Mouse (Mus musculus): ENCODE measurements around the gene Gm20671.
"Not testable (repeated sequence)": the region's sequence is repeated elsewhere in the genome, so short reads cannot be mapped to it uniquely, and the experiment has no call there.

The Gm20671 gene

DNA sequence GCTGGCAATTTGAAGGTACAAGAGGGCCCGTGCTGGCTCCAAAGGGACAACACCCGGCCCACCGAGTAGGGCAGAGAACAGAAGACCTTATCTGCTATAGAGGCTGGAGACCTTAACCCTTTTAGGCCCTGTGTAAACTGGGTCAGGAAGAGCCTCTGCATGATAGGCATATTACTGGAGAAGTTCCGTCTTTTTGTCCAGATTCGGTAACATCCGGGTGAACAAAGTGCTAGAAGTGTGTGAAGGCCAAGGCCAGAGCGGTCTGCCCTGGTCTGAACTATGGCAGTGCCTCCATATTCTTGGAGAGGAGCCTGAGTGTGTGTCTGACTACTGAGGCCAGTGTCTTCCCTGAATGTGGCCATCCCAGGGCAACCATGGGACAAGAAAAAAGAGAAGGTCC is at the start of gene Gm20671:
Gene Gm20671 (minus strand): TSS at position 101 of the 400 bp plus-strand sequence.
- DNase-seq (ENCODE audit: low spot score) = no peak

DNA sequence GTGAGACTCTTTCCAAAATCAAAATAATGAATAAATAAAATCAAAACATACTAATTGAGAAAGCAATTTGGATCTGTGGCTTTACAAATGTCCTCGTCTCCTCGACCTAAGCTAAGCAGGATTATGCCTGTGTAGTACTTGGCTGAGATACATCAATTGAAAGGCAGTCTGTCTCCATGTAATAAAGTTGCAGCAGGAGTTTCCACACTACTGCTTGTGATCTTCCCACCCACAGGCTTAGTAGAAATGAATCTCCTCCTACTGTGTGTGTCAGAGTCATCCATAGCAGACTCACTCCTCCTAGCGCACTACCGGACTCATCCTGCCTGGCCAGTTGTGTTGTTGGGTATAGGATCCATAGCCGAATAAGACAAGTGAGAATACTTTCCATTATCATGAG is 45.4 kb upstream of the Gm20671 start:
- DNase-seq (ENCODE audit: low spot score) = no peak

DNA sequence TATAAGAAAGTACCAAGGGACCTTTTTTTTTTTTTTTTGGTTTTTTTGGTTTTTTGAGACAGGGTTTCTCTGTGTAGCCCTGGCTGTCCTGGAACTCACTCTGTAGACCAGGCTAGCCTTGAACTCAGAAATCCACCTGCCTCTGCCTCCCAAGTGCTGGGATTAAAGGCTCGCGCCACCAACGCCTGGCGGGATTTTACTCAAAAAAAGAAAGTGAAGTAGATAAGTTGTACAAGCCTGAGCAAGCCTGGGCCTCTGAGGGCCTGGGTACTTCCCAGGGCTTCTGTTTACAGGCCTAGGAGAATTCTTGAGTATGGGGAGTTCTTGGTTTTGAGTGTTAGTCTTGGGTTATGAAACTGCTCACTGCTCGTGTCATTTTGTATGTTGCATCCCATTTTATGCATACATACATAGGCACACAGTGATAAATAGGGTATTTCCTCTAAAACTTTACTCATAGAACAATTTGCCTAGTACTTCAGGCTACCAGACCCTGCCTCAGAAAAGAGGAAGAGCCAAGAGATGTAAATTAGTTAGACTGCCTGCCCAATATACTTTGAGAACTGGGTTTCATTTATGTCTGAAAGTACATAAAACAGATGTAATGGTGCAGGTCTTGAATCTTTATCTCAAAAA is 42.6 kb upstream of the Gm20671 start:
- DNase-seq (ENCODE audit: low spot score) = no peak

DNA sequence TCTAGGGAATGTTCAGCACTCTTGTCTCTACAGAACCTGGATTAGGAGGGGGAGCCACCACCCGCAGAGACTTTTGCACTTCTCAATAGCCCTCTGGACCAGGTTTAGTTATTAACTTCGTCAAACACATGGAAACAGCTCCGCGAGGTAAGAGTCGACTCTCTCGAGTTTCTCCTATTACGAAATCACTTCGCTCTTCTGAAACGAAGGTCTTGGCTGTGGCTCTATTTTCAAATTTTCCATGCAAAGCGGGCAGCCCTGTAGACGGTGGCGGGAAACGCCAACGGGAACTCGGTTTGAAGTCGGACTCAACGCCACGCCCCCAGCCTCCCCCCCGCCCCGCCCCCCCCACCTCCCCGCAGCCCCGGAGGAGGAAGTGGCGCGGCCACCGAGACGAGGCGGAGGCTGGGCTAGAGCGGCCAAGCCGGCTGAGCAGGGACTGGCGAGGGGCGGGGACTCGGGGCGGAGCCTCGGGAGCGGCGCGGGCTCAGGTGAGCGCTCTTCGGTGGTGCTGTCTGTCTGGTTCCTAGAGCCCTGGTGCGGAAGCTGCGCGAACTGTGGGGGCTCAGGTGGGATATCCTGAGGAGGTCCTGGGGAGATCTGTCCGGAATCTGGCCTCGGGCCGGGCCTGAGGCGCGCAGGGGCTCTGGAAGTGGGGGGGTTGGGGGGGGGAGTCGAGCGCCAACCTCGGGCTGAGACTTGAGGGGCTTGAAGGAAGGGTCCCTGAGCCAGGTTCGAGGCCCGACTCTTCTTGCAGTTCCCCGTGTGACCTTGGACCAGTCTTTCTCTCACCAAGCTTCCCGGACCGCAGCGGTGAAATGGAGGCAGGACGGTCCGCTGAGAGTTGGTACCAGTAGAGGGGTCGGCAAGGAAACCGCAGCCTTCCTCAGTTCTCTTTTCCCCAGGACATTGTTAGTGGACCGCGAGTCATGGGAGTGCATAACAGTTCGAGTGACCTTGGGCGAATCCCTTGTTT is 36.6 kb upstream of the Gm20671 start, which contains the start of gene Depdc5:
Gene Depdc5 (plus strand): TSS at position 449 of the 976 bp plus-strand sequence.
- DNase-seq (ENCODE audit: low spot score) = peak; percentile 97

DNA sequence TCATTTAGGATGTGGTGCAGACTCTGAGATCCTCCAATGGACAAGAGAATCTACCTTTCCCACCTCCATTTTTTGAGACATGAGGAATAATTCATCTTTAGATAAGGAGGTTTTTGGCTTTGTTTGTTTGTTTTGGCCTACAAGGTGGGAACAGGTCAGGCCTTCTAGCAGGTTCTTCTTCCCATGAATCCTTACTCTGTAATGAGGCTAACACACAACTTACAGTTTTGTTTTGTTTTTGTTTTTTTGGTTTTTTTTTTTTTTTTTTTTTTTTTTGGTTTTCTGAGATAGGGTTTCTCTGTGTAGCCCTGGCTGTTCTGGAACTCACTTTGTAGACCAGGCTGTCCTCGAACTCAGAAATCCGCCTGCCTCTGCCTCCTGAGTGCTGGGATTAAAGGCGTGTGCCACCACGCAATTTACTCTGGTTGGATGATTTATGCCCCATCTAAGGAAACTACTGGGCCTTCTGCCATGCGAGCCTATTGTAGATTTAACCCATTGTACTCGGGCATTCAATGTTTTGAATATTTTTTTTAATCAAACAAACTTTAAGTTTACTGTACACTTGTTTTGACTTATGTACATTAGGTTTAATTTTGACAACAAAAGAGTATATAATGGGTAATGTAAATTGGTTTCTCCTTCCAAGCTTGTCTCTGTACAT is 35.7 kb upstream of the Gm20671 start:
- DNase-seq (ENCODE audit: low spot score) = no peak

DNA sequence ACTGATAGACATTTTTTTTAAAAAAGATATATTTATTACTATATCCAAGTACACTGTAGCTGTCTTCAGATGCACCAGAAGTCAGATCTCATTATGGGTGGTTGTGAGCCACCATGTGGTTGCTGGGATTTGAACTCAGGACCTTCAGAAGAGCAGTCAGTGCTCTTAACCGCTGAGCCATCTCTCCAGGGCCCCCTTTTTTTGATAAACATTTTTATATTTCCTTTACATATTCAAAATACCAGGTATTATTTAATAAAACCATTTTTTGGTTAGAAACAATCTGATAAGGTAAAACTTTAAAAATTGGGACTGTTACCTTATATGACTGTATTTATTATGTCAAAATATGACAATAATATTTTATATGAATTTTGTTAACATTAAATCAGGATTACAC is 34.2 kb upstream of the Gm20671 start:
- DNase-seq (ENCODE audit: low spot score) = no peak

DNA sequence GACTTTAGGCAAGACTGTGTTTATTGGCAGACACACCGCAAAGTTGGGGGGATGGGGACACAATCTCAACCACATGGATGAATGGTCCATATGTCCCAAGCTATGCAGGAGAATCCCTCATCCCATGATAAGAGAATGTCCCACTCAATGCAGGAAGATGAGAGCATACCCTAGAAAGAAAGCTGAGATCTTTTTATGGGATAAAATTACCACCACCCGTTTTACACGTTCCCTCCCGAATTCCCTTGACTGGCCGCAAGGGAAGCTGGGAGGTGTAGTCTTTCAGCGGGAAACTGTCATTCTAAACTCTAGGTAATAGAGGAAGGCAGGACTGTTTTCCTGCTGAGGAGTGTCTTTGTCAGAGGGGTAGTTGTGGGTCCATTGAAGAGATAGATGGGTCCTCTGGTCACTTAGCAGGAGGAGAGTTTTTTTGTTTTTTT is 30.9 kb upstream of the Gm20671 start:
- DNase-seq (ENCODE audit: low spot score) = peak; percentile 38

DNA sequence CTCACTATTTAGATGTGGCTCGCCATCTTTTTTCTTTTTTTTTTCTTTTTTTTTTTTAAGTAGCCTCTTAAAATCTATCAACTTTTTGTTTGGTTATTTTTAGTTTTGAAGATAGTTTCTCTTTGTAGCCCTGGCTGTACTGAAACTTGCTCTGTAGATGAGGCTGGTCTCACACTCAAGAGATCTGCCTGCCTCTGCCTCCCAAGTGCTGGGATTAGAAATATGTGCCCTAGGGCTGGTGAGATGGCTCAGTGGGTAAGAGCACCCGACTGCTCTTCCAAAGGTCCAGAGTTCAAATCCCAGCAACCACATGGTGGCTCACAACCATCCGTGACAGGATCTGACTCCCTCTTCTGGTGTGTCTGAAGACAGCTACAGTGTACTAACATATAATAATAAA is 28.4 kb upstream of the Gm20671 start:
- DNase-seq (ENCODE audit: low spot score) = not testable (repeated sequence)

DNA sequence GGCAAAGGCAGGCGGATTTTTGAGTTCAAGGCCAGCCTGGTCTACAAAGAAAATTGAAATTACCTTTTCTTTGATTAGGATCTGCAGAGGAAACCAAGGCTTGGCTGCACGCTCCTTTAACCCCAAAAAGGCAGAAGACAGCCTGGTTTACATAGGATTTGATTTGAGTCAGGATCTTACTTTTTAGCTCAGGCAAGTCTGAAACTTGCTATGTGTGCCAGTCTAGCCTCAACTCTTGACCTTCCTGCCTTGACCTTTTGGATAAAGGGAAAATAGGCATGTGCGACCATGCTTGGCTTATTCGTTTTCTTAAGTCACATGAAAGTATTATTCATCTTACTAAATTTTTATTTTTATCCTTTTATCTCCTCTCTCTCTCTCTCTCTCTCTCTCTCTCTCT is 27.9 kb upstream of the Gm20671 start:
- no peak for DNase-seq (ENCODE audit: low spot score)

DNA sequence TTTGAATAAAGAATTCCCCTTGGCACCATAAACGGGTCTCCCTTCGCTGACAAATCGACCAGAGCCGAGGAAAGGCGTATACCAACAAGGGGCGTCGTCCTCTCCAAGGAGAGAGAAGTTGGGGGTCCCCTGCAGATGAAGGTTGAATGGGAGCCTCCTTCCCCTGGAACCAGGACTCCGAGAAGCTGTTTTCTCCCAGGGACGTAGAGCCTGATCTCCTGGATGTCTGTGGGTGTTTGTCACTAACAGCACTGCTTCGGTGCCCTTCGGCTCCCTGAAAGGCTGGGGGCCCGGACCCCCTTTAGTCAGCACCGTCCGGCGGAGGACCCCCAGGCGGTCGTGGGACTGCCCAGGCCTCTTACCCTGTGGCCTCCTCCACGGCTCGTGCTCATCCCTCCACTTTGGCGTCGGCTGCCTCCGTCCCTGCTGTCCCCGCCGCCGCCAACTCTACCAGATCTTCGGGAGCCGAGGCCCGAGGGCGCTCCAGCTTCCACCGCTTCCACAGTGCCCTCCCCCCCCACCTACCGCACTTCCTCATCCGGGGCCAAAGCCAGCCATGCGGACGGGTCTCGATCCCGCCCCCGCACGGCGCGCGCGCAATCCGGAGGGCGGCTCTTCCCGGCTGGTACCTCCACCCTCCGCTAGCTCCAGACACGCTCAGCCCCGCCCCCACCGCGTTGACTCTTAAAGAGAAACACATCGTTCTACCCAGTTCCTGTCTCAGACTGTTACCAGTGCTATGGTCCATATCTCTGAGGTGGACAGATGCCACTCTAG is 27.0 kb upstream of the Gm20671 start, which contains the start of gene Prr14l:
Gene Prr14l (minus strand): TSS at position 526 of the 777 bp plus-strand sequence.
- peak; percentile 99 for DNase-seq (ENCODE audit: low spot score)

DNA sequence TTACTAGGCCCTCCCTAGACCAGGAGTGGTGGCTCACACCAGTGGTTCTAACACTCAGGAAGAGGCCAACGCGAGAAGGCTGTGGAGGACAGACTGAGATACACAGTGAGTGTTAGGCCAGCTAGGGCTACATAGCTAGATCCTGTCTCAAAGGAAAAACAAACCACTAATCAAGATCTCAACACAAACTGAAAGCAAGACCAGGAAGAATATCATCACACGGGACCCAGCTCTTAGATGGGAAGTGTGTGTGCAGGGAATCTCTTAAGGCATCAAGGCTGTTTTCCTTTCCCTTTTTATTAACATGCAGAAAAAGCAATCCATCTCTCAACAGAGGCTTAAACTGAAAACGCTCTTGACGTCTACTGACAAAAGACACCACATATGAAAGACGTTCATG is 25.1 kb upstream of the Gm20671 start:
- no peak for DNase-seq (ENCODE audit: low spot score)

DNA sequence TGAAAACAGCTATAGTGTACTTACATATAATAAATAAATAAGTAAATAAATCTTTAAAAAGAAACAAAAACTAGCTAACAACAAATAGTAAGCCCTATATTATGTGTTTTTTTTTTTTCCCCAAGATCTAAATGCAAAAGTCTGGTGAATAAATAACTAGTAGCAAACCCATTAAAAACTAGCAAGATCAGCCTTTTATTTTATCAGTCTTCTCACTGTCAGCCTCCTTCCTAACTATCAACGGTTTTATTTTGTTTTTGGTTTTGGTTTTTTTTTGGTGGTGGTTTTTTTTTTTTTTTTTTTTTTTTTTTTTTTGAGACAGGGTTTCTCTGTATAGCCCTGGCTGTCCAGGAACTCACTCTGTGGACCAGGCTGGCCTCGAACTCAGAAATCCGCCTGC is 22.7 kb upstream of the Gm20671 start:
- not testable (repeated sequence) for DNase-seq (ENCODE audit: low spot score)

DNA sequence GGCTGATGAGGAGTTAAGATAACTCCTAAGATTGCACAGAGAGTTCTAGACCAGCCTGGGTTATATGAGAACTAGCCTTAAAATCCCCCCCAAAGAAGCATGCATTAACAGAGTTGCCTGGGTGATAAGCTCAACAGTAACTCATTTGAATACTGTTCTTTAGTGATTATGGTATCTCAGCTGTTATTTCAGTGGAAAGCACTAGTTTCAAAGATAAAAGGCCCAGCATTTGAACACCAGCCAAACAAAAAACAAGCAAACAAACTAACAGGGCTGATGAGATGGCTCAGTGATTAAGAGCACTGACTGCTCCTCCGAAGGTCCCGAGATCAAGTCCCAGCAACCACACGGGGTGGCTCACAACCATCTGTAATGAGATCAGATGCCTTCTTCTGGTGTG is 22.3 kb upstream of the Gm20671 start:
- no peak for DNase-seq (ENCODE audit: low spot score)

DNA sequence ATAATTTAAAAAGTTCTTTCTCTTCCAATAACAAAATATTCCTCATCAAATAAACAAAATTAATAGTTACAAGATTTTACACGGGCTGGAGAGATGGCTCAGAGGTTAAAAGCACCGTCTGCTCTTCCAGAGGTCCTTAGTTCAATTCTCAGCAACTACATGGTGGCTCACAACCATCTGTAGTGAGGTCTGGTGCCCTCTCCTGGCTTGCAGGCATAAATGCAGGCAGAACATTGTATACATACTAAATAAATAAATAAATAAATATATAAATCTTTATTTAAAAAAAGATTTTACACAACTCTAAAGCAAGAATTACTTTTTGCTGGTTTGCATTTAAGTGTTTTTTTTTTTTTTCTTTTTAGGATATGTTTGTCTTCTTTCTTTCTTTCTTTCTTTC is 13.1 kb upstream of the Gm20671 start:
- DNase-seq (ENCODE audit: low spot score) = no peak

DNA sequence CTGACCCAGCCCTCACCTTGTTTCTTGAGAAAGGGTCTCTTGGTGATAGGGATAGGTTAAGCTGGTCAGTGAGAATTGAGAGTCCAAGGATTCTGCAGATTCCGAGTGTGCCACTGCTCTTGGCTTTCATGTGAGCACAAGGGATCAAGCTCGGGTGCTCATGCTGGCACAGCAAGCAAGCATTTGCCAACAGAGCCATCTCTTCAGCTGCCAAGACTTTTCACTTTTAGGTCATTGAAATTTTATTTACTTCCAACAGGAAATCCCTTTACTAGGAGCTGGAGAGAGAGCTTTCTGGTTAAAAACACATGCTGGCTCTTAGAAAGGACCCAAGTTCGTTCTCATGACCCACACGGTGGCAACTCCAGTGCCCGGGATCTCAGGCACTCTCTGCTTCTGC is 10.1 kb upstream of the Gm20671 start:
- DNase-seq (ENCODE audit: low spot score) = no peak

DNA sequence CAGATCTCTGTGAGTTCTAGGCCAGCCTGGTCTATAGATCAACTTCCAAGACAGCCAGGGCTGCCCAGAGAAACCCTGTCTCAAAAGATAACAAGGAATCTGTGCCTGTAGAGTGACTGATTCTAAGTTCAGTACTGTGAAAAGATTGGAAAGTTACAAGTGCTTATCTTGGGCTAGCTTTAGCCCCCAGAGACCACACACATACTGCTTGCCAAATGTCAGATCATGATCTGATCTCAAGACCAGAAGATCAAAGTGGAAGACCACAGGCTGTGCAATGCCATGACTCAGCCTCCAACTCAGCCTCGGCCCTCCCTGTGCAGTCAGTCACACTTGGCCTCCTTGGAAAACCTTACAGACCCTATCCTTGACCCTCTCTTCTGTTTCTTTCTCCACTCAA is 7.6 kb upstream of the Gm20671 start:
- DNase-seq (ENCODE audit: low spot score) = no peak

DNA sequence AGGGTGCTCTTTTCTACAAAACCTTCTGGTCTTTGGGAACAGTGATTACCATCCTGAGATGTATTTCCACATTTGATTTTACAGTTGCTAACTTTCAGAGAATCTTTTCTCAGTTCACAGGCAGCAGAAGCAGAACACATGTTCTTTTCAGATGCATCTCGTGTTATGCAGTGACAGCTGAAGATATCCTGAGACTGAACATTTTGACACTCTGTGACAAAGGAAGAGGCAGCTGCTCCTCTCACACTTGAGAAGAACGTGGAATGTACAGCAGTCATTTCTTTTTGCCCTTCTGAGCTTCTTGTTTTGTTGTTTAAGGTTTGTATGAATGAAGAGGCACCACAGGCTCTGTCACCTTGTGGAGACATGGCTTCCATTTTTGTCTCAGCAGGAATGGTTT is 3.1 kb upstream of the Gm20671 start:
- no peak for DNase-seq (ENCODE audit: low spot score)

DNA sequence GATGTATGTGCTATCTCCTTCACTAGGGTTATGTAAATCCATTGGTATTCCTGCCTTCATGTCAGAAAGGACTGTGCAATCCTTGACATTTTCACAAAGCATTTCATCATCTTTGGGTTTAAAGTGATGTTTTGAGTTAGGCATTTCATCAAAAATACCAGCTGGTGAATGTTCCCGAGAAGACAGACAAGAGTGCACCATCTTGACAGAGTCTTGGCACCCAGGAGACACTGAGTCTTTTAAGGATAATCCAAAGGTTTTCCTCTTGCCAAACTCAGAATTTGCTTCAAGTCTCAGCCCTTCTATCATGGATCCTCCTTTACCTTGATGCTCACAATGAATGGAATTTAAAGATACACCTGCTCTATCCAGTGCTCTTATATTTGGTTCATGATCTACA is 1.9 kb upstream of the Gm20671 start:
- DNase-seq (ENCODE audit: low spot score) = not testable (repeated sequence)

DNA sequence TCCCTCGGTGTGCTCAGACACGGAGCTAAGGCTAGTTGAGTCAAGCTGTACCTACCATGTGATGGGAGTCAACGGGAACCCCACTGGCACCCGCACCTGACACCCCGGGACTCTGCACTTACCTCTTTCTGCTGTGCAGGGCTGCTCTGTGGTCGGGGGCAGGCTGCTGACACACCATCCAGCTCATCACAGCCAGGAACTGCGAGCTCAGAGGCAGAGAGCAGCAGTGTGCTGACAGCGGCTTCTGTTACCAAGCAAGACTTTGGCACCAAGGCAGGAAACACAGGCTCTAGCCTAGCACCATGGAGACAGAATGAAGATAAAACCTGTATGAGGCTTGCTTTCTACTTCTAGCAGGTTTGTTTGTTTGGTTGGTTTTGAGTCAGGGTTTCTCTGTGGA is 6.4 kb downstream of the Gm20671 start:
- DNase-seq (ENCODE audit: low spot score) = no peak

DNA sequence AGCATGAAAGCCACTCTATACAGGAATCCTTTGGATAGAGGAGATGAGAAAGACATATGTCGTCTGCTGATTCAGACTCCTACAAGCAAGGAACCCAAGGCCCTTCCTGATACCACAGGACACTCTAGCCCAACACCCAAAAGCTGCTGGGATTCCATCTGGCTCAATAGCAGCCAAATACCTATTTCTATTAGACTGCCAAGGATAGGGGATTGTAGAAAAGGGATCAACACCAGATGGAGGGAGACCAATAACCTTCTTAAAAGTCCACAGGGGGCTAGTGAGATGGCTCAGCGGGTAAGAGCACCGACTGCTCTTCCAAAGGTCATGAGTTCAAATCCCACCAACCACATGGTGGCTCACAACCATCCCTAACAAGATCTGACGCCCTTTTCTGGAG is 11.5 kb downstream of the Gm20671 start:
- DNase-seq (ENCODE audit: low spot score) = no peak

DNA sequence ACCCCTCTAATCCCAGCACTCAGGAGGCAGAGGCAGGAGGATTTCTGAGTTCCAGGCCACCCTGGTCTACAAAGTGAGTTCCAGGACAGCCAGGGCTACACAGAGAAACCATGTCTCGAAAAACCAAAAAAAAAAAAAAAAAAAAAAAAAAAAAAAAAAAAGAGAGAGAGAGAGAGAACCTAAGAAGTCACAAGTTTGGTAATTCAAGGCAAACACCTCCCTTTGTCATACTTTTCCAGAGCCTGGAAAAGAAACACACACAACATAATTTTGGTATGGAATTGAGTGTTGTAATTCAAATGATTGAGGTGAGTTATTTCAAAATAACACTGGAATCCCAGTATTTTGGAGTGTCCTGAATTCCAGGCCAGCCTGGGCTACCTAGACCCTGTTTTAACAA is 40.5 kb downstream of the Gm20671 start:
- DNase-seq (ENCODE audit: low spot score) = not testable (repeated sequence)
